ENCODE assay signal across 23 mouse cellular contexts in genomic region chr9:46336294-46336693, GRCm38 (mm10). TPM values are rescaled to one million over a fixed set of nuclear protein-coding genes. Genes with fewer than 3 reads are reported as not detected.
DNase-seq lines count a peak whose midpoint lies in the region; ATAC-seq and TF ChIP-seq lines count a peak whose summit lies in the region.
"Not testable (repeated sequence)": the region's sequence is repeated elsewhere in the genome, so short reads cannot be mapped to it uniquely, and the experiment has no call there.
"Had no signal": no experiment of that assay in that cellular context is flagged by ENCODE, and none has a peak within 500 bp of the region (broad histone marks: within the 10 kb centered on the region; RNA-seq: fewer than 3 reads in every experiment).

No protein-coding gene starts in this region.

- H3K4me1 ChIP-seq in ES-E14 (ENCODE audit: control insufficient read depth in 2 of 2, insufficient read depth in 2 of 2, low read length in 2 of 2, poor library complexity in 1 of 2), result peaks cover 10 to 30% of the 10 kb centered on the region in 2 experiments; a peak in 3 of 4 replicates
- H3K4me1 ChIP-seq in liver, embryonic 11.5 days (replicated peaks; ENCODE audit: control insufficient read depth, insufficient read depth, low read length), result not testable (repeated sequence)

- not testable (repeated sequence) for ATAC-seq in liver, embryonic 11.5 days (replicated peaks; ENCODE audit: low FRiP score)

- H3K9ac ChIP-seq in ES-E14 (ENCODE audit: insufficient read depth, low read depth, low read length, poor library complexity, severe bottlenecking); liver, embryonic 11.5 days (ENCODE audit: low read depth, low read length): not testable (repeated sequence)

- peaks cover 21% of the 10 kb centered on the region; the same call in 1 of the 2 replicates for H3K27me3 ChIP-seq in liver, embryonic 11.5 days (replicated peaks; ENCODE audit: control insufficient read depth, insufficient read depth, low read length)

- H3K4me2 ChIP-seq in liver, embryonic 11.5 days, result not testable (repeated sequence)

- WGBS in liver, embryonic 11.5 days, result 73% methylated on average over 12 of the region's 14 CpGs

- not testable (repeated sequence) for H3K4me3 ChIP-seq in ES-E14 (ENCODE audit: insufficient read depth in 1 of 2, low read depth in 1 of 2, low read length in 2 of 2, poor library complexity in 1 of 2, severe bottlenecking in 1 of 2); liver, embryonic 11.5 days (ENCODE audit: low read depth, low read length)

- not testable (repeated sequence) for H3K36me3 ChIP-seq in ES-E14 (ENCODE audit: control insufficient read depth, insufficient read depth, low read length, poor library complexity, severe bottlenecking); liver, embryonic 11.5 days (ENCODE audit: control insufficient read depth, insufficient read depth, low read length)

- in situ Hi-C loops in ES-E14 (cut with MboI; ENCODE audit: low sequenced_read_pairs in 2 of 2, unreplicated experiment in 2 of 2), result not testable (repeated sequence)

- not testable (repeated sequence) for H3K9me3 ChIP-seq in ES-E14 (ENCODE audit: control insufficient read depth, insufficient read depth, low read depth, low read length); liver, embryonic 11.5 days (ENCODE audit: control insufficient read depth, low read length)

- not testable (repeated sequence) for H3K27ac ChIP-seq in ES-E14 (ENCODE audit: insufficient read depth, low read depth, low read length, poor library complexity, severe bottlenecking); liver, embryonic 11.5 days (ENCODE audit: low read depth, low read length)

- not testable (repeated sequence) for DNase-seq in ES-E14 (ENCODE audit: low read depth, low spot score)
- DNase-seq in cerebellum, adult 9-11 months, result peak; percentile 30
- DNase-seq in heart, adult 11 months, result peak; percentile 58
- DNase-seq in liver, embryonic 11.5 days (ENCODE audit: low spot score), result peak; percentile 12
- peak; percentile 27 for DNase-seq in testis, postnatal 10 days (ENCODE audit: low spot score)

TF ChIP-seq in ES-E14, 5 proteins besides CTCF, POLR2A, EP300 and RAD21:
- TF ChIP-seq ZNF384 (IDR thresholded peaks at IDR 0.05; ENCODE audit: low read depth, low read length), result peak; percentile 63; the same call in 1 of the 2 replicates

RNA-seq across cellular contexts. Expression of gene 4931429L15Rik, which starts 16.5 kb away (rescaled TPM):
- not detected in 2 replicates for total RNA-seq in ES-E14 (2012; rRNA removed)
- not detected in 2 replicates for polyA plus RNA-seq in liver, embryonic 11.5 days (2014; fragmentation: Nextera tagmentation; extraction: Ambion mirVana)
- total RNA-seq: adrenal gland, adult 18-20 months; adrenal gland, adult 8-10 months; adrenal gland, postnatal 14 days; adrenal gland, postnatal 36 days; CH12.LX; common myeloid progenitor, adult 5-6 weeks; forebrain, postnatal 0 days; MEL had no signal
- polyA plus RNA-seq: activated CD4-positive, CD25-positive, alpha-beta regulatory T cell, adult 4 months; CD4-positive, CD25-positive, alpha-beta regulatory T cell, adult 4 months; cerebellum, adult 2 months; embryonic facial prominence, embryonic 11.5 days; embryonic facial prominence, embryonic 13.5 days; embryonic facial prominence, embryonic 15.5 days; erythroblast, embryonic 14.5 days; forebrain, embryonic 10.5 days; forebrain, embryonic 13.5 days; forebrain, embryonic 15.5 days; forebrain, postnatal 0 days had no signal

RNA-seq across cellular contexts. Expression of gene Bud13, which starts 53.5 kb away (rescaled TPM):
- 14.3 and 21.6 TPM in 2 replicates for total RNA-seq in ES-E14 (2012; rRNA removed)
- polyA plus RNA-seq in liver, embryonic 11.5 days (2014; fragmentation: Nextera tagmentation; extraction: Ambion mirVana), result 20.7 and 22.4 TPM in 2 replicates
